Mouse (Mus musculus) embryonic fibroblast, embryonic 13.5 days (primary cell): ENCODE results near the gene Nectin1.

Experiments used
- CTCF ChIP-seq: IDR thresholded peaks from 2 replicates; pipeline ENCODE4 v1.5.1; 2011; ENCODE audit warnings: mild to moderate bottlenecking, control low read depth, low read length, moderate library complexity, borderline replicate concordance; ENCODE audit not compliant: insufficient read depth
- POLR2A ChIP-seq: IDR thresholded peaks from 2 replicates; pipeline ENCODE4 v1.6.1; 2011; ENCODE audit warnings: low read depth, mild to moderate bottlenecking, control low read depth, low read length, moderate library complexity

DNA sequence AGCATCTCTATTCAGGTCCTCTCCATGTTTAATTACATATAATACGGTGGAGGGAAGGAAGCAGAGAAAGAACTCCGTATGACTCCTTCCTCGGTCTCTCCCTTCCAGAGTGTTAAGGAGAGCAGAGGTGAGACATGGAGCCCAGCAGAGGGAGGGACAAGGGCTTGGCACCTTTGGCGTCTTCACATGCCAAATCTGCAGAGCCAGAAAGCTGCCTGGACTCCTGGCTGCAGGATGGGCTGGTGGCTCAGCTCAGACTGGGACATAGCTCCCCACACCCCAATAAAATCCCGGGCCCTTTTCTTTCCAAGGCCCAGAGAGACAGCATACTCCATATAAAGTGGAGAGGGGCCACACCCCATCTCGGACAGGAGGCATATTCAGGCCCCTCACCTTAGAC lies 85.2 kb downstream of the Nectin1 start:
- TF ChIP-seq CTCF: no peak
- no peak for TF ChIP-seq POLR2A
